Mouse (Mus musculus) hindbrain, embryonic 10.5 days (tissue): ENCODE results near the gene Rtp2. TPM values are rescaled to one million over a fixed set of nuclear protein-coding genes. Genes with fewer than 3 reads are reported as not detected.
A peak's percentile ranks its signal among the peaks of the same experiment; 100 is the strongest.

Experiments
- DNase-seq: peaks from one replicate; pipeline ENCODE4 v3.0.0-alpha.2; 2017; ENCODE audit warnings: low spot score
- H3K27ac ChIP-seq: fragments of 300-500 bp; sonication (generic); 2 replicates; pipeline ENCODE4 v1.5.1; 2016; ENCODE audit warnings: mild to moderate bottlenecking, moderate library complexity
- H3K27me3 ChIP-seq: fragments of 300-500 bp; sonication (generic); 2 replicates; pipeline ENCODE4 v1.6.1; 2016; ENCODE audit warnings: mild to moderate bottlenecking; ENCODE audit not compliant: poor library complexity, insufficient read depth, severe bottlenecking
- H3K36me3 ChIP-seq: fragments of 300-500 bp; sonication (generic); 2 replicates; pipeline ENCODE4 v1.6.1; 2016; ENCODE audit warnings: mild to moderate bottlenecking, moderate library complexity
- H3K4me1 ChIP-seq: fragments of 300-500 bp; sonication (generic); replicated peaks from 2 replicates; pipeline ENCODE4 v1.6.1; 2016; ENCODE audit warnings: mild to moderate bottlenecking
- H3K4me3 ChIP-seq: fragments of 300-500 bp; sonication (generic); 2 replicates; pipeline ENCODE4 v1.5.1; 2016; ENCODE audit warnings: mild to moderate bottlenecking, moderate library complexity
- H3K9me3 ChIP-seq: fragments of 300-500 bp; sonication (generic); 2 replicates; pipeline ENCODE4 v1.6.1; 2016; ENCODE audit warnings: mild to moderate bottlenecking, moderate library complexity
- WGBS: fragments of 180-500 bp; shearing (Covaris S2); methylation state at CpG from one replicate; pipeline ENCODE4 v1.1.7; 2016; 5-methylcytosine and 5-hydroxymethylcytosine counted together
- polyA plus RNA-seq: library from polyadenylated mRNA; unstranded; fragments of >200 nt; fragmentation: Nextera tagmentation; extraction: Ambion mirVana; gene quantifications from 2 replicates; pipeline ENCODE4 v1.2.1, GENCODE M21; 2016

The Rtp2 gene
- polyA plus RNA-seq, 1 experiment from 2014 or later, result not detected

DNA sequence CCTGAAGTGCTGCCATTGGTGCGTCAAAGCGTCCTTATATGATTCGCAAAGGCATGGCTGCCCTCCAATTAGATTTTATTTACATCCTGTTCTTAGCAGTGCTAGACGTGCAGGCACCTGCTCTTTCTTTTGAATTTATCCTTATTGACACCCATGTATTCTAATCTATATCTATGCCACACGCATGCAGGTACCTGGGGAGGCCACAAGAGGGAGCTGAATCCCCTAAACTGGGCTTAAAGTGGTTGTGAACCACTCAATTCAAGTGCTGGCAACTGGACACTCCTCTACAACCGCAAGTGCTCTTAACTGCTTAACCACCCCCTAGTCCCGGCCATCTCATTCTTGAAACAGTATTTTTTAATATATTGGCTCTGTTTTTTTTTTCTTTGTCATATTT, 35.1 kb upstream of the Rtp2 start:
- H3K36me3 ChIP-seq, result no peaks in the 10 kb centered on the region

DNA sequence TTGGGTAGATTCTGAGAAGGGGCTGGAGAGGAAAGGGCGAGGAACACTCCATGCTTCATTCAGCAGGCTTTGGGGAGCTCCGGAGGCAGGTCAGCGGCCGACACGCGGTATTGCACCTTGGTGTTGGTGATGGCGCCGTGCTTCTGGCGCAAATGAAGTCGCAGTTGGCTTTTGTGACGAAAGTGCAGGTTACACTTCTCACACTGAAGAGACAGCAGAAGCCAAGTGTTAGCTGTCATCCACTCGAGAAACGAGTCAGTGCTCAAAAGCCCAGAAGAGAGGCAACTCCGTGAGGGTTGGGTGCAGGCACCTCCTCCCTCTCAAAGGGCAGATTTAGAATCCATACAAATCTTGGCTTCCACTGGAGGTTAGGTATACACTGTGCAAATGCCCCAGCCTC, 33.9 kb upstream of the Rtp2 start:
- no peaks in the 10 kb centered on the region for H3K9me3 ChIP-seq
- H3K4me1 ChIP-seq, result peaks cover 5% of the 10 kb centered on the region; the same call in 1 of the 2 replicates
- WGBS, result 94% methylated on average over 14 of the region's 14 CpGs
- no peaks in the 10 kb centered on the region for H3K27me3 ChIP-seq
- H3K27ac ChIP-seq, result no peak overlapping the region
- DNase-seq, result no peak
- H3K4me3 ChIP-seq, result no peak overlapping the region
- H3K36me3 ChIP-seq, result no peaks in the 10 kb centered on the region

More for the DNA sequence above, 35.1 kb upstream of the Rtp2 start:
- Histone ChIP-seq H3K27me3 (no peaks in the 10 kb centered on the region), H3K4me3 (no peak overlapping the region), H3K4me1 (peaks cover 9% of the 10 kb centered on the region), H3K9me3 (no peaks in the 10 kb centered on the region), H3K27ac (no peak overlapping the region)
- DNase-seq, result no peak
- WGBS, result 83% methylated on average over 7 of the region's 7 CpGs

DNA sequence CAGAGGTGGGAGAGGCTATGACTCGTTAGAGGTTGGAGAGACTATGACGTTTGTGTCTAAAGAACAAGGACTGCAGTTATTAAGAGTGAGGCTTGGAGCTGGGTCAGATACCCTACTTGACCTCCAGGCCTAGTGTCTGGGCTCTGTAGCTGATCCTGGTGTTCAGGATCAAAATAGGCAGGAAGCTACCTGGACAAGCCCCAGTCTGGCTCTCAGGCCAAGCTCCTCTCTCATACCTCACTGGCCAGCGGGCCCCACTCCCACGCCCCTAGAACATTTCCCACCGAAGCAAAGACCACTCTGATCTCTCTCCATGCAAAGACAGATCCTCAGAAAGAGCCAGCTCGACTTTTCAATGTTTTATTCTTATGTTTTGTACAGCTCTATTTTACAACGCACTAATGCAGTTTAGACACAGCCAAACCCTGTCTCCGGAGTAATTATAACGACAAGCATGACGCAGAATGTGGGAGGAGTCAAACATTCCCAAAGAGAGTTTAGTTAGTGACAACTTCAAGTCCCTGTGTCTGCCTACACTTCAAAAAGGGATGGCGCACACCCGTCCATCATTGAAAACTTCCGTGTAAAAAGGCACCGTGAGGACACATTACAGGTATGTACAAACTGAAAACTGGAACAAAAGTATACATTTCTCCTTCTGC, 32.6 kb upstream of the Rtp2 start:
- no peak for DNase-seq
- Histone ChIP-seq H3K27ac (no peak overlapping the region), H3K36me3 (no peaks in the 10 kb centered on the region), H3K4me3 (no peak overlapping the region), H3K9me3 (no peaks in the 10 kb centered on the region), H3K27me3 (no peaks in the 10 kb centered on the region), H3K4me1 (peaks cover 5% of the 10 kb centered on the region; the same call in 1 of the 2 replicates)
- WGBS, result 83% methylated on average over 14 of the region's 14 CpGs

DNA sequence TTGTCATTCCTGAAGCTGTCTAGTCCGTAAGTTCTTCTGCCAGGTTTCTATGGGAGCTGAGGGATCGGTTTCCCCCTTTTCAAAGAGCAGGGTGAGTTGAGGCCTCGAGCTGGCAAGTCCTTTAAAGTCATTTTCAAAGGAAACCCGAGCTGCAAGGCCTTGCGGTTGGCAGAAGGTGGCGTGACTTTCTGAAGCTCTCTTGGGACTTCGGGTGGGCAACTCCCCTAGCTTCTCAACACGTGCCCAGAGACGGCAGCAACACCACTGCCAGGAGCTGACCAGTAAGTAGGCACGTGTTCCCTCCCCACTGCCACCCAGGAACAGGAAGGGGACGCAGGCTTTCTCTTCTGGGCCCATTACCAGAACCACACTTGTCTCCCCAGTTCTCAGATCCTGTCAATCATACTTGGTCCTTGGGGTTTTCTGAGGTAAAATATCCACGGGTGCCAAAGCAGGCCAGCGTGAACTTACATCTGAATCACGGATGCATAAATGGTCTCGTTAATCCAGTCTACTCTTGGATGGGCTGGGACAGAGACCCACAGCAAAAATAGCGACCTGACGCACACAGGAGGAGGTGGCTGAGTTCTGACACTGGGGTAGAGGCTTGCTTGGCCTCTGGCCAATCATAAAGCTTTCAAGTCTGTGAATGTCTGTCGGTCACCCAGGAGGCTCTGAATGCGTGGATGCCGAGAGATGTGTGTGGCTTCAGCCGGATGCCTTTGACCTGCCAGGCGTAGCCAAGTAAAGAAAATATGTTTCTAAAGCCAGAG, 31.9 kb upstream of the Rtp2 start:
- WGBS, result 72% methylated on average over 22 of the region's 22 CpGs
- Histone ChIP-seq H3K27ac (no peak overlapping the region), H3K4me1 (peaks cover 5% of the 10 kb centered on the region; the same call in 1 of the 2 replicates), H3K27me3 (no peaks in the 10 kb centered on the region), H3K9me3 (no peaks in the 10 kb centered on the region), H3K36me3 (no peaks in the 10 kb centered on the region), H3K4me3 (no peak overlapping the region)
- DNase-seq, result no peak

DNA sequence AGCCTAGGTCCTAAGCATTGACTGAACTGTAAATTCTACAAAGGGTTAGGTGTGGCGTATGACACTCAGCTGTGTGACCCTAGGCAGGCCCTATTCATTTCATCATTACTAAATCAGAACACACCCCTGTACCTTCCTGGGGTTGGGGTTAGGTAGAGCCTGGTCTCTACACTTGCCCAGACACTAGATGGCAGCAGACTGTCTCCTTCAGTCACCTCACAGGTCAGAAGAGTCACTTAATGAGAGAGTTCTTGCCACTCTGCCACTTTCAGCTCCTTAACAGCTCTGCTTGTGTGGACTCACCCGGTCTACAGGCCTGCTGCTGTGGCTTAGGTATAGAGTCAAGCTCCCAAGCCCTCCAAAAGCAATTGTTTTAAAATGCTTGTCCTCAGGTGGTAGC, 30.2 kb upstream of the Rtp2 start:
- 86% methylated on average over 2 of the region's 2 CpGs for WGBS
- Histone ChIP-seq H3K27me3 (no peaks in the 10 kb centered on the region), H3K4me1 (peaks cover 5% of the 10 kb centered on the region; the same call in 1 of the 2 replicates), H3K4me3 (no peak overlapping the region), H3K9me3 (no peaks in the 10 kb centered on the region), H3K27ac (no peak overlapping the region), H3K36me3 (no peaks in the 10 kb centered on the region)
- DNase-seq, result no peak

DNA sequence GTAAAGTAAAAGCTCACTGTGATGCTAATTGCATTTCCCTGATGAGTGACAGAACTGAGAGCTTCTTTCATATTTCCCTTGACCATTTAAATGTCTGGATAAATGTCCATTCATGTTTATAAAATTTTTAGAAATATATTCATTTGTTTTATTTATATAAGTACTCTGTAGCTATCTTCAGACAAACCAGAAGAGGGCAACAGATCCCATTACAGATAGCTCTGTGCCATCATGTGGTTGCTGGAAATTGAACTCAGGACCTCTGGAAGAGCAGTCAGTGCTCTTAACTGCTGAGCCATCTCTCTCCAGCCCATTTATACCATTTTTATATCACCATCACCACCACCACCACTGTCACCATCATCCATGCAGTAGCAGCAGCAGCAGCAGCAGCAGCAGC, 26.7 kb upstream of the Rtp2 start:
- no peaks in the 10 kb centered on the region for H3K9me3 ChIP-seq
- no peak for DNase-seq
- 0 out of 2 replicates have a peak, but pooled peaks cover 3% of the 10 kb centered on the region for H3K4me1 ChIP-seq
- H3K36me3 ChIP-seq, result no peaks in the 10 kb centered on the region
- H3K27me3 ChIP-seq, result no peaks in the 10 kb centered on the region
- no peak overlapping the region for H3K27ac ChIP-seq
- H3K4me3 ChIP-seq, result no peak overlapping the region

DNA sequence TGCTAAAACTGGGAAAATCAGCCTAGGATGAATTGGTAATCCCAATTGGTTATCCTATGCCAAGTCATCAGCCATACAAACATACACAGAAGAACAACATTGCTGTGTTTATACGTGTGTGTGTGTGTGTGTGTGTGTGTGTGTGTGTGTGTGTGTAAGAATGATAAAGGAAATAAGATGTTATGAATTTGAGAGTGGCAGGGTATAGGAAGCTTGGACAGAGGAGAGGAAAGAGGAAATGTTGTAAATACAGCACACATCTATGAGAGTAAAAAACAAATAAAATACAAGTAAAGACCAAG, 21.7 kb upstream of the Rtp2 start:
- no peaks in the 10 kb centered on the region for H3K4me1 ChIP-seq
- H3K4me3 ChIP-seq, result no peak overlapping the region
- H3K27me3 ChIP-seq, result no peaks in the 10 kb centered on the region
- no peaks in the 10 kb centered on the region for H3K36me3 ChIP-seq
- 8% methylated on average over 1 of the region's 1 CpGs for WGBS
- DNase-seq, result no peak
- H3K9me3 ChIP-seq, result no peaks in the 10 kb centered on the region
- H3K27ac ChIP-seq, result no peak overlapping the region

DNA sequence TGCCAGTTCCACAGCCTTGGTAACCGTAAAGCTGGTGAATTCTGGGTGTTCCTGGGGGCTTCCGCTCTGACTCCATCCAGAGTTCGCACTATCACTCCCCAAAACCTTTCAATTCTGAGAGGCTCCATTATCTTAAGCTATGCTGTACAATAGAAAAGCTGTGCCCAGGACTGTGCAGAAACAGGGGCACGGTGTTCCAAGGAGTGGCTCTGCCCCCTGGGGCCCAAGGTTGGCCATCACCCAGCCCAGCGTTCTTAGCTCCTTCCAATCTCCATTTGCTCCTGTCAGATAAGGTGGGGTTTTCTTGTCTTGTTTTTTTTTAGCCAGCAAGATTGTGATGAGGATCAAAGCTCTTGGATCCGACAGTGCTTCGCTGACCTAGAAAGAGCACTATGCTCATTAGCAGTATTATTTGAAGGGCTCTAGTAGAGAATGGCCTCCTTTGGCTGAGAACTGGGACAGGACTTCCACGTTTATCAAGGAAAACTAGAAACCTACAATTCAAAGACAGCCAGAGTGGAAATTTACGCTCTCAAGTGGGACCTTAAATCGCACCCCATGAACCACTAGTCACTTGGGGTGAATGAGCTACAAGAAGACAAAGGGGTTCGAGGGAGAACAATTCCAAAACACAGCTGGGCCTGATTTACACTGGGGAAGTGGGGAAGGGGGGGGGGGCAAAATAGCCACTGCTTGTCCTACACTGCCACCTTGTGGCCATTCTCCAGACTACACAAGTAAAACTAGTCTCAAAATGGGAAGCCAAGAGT, 21.2 kb upstream of the Rtp2 start:
- Histone ChIP-seq H3K36me3 (no peaks in the 10 kb centered on the region), H3K9me3 (no peaks in the 10 kb centered on the region), H3K27me3 (no peaks in the 10 kb centered on the region), H3K4me3 (no peak overlapping the region), H3K4me1 (no peaks in the 10 kb centered on the region), H3K27ac (no peak overlapping the region)
- WGBS, result 56% methylated on average over 11 of the region's 11 CpGs
- DNase-seq, result peak; percentile 61

DNA sequence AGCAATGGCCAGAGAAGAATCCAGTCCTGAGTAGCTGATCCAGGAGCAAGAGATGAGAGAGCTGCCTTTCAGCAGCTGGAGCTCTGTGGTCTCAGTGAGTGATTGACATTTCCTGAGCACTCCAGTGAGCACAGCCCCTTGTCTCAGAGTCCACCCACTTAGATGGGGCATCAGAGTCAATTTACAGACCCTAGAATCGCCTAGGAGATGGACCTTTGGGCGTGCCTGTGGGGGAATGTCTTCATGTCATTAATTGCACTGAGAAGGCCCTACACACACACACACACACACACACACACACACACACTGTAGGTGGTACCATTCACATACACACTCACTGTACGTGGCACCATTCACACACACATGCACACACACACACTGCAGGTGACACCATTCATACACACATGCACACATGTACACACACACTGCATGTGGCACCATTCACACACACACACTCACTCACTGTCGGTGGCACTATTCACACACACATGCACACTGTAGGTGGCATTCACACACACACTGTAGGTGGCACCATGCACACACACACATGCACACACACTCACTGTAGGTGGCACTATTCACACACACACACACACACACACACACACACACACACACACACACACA, 20.0 kb upstream of the Rtp2 start:
- H3K27me3 ChIP-seq, result no peaks in the 10 kb centered on the region
- H3K36me3 ChIP-seq, result no peaks in the 10 kb centered on the region
- no peaks in the 10 kb centered on the region for H3K9me3 ChIP-seq
- H3K27ac ChIP-seq, result no peak overlapping the region
- H3K4me3 ChIP-seq, result no peak overlapping the region
- no peaks in the 10 kb centered on the region for H3K4me1 ChIP-seq
- WGBS, result 64% methylated on average over 4 of the region's 4 CpGs
- no peak for DNase-seq

DNA sequence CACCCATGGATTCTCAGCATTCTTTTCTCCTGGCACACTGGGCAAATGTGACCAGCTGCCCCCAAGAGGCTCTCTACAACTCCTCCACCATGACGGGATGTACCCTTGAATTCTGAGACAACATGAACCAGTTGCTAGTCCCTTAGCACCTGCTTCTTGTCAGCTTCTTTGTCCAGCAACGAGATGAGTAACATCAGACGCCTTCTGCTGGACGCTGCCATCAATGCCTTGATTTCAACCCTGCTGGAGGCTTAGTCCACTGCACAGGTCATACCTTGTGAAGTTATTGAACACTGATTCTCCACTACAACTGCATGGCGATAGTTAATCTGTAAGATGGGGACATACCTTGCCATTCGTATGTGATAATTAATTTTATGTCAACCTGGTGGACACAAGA, 15.5 kb upstream of the Rtp2 start:
- 91% methylated on average over 6 of the region's 6 CpGs for WGBS
- no peaks in the 10 kb centered on the region for H3K36me3 ChIP-seq

DNA sequence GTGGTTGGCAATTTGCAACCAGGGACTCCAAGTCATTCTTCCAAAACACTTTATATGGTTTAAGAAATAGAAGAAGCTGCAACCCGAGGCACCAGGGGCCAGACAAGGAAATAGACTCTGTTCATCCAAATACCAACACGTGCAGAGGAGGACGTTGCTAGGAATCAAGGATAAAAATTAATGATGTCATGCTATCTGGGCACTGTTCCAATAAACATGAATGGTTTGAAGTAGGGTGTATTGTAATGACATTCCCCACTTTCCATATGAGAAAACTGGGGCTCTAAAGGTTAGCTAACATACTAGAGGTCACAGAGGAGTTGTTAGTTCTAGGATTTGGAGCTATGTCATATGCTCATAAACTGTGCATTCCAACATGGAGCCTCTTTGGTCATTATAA, 12.6 kb upstream of the Rtp2 start:
- no peaks in the 10 kb centered on the region for H3K9me3 ChIP-seq
- no peak overlapping the region for H3K27ac ChIP-seq
- no peaks in the 10 kb centered on the region for H3K27me3 ChIP-seq
- H3K4me3 ChIP-seq, result no peak overlapping the region
- WGBS, result 76% methylated on average over 3 of the region's 3 CpGs
- H3K4me1 ChIP-seq, result no peaks in the 10 kb centered on the region
- no peak for DNase-seq
- H3K36me3 ChIP-seq, result no peaks in the 10 kb centered on the region

More for the DNA sequence above, 15.5 kb upstream of the Rtp2 start:
- Histone ChIP-seq H3K27me3 (no peaks in the 10 kb centered on the region), H3K9me3 (no peaks in the 10 kb centered on the region), H3K27ac (no peak overlapping the region), H3K4me3 (no peak overlapping the region), H3K4me1 (no peaks in the 10 kb centered on the region)
- no peak for DNase-seq

DNA sequence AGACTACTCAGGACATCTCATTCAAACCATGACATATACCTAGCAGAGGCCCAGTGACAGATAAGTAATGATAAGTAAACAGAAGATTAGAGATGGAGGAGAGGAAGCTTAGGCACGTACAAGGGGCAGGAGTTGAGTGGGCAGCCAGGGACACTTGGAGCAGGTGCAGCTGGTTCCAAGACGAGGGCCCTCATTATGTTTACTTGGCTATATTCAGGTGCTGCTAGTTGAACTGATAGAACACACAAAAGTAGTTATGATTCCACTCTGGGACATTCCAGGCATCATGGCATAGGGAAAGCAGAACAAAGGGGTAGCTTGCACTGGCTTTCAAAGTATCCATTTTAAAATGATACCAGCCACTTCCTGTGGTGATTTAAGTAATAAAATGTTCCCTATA, 2.2 kb upstream of the Rtp2 start:
- Histone ChIP-seq H3K27ac (no peak overlapping the region), H3K4me1 (no peaks in the 10 kb centered on the region), H3K4me3 (no peak overlapping the region), H3K36me3 (no peaks in the 10 kb centered on the region), H3K9me3 (no peaks in the 10 kb centered on the region), H3K27me3 (no peaks in the 10 kb centered on the region)
- DNase-seq, result no peak
- WGBS, result 90% methylated on average over 2 of the region's 2 CpGs

DNA sequence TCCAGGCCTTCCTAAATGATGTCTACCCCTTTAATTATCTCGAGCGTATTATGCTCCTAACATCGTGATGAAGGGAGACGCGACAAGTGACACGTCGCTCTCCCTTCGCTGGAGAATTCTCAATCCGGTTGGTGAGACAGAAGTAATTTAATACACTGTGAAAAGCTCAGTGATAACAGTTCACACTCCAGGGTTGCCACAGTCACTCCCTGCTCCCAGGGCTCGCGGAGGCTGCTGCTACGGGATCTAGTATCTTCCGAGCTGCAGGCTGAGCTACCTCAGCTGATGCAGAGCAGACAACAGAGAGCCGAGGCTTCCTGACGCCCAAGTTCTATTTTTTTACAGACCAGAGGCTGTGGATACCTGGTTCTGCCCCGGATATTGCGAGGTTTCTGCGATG, 919 bp downstream of the Rtp2 start:
- H3K4me1 ChIP-seq, result no peaks in the 10 kb centered on the region
- H3K36me3 ChIP-seq, result no peaks in the 10 kb centered on the region
- DNase-seq, result no peak
- 82% methylated on average over 18 of the region's 18 CpGs for WGBS
- no peaks in the 10 kb centered on the region for H3K27me3 ChIP-seq
- H3K4me3 ChIP-seq, result no peak overlapping the region
- no peak overlapping the region for H3K27ac ChIP-seq
- no peaks in the 10 kb centered on the region for H3K9me3 ChIP-seq
